Mouse (Mus musculus): ENCODE measurements around the gene Fam49a.

- TF ChIP-seq POLR2A (IDR thresholded peaks at IDR 0.05; ENCODE audit: low read depth, low read length) (no peak), CTCF (IDR thresholded peaks at IDR 0.05; ENCODE audit: extremely low read depth, insufficient read depth, insufficient read length, insufficient replicate concordance) (no peak)
Measured at GRCm38 (mm10) chr12:12249521-12249920, 12.4 kb upstream of the Fam49a start.
